Mouse (Mus musculus): ENCODE measurements around the gene Zc3h10. TPM values are rescaled to one million over a fixed set of nuclear protein-coding genes. Genes with fewer than 3 reads are reported as not detected.
"Not testable (repeated sequence)": the region's sequence is repeated elsewhere in the genome, so short reads cannot be mapped to it uniquely, and the experiment has no call there.

Gene Zc3h10
- polyA plus RNA-seq, 1 experiment from 2014 or later, result 16.6 TPM

DNA sequence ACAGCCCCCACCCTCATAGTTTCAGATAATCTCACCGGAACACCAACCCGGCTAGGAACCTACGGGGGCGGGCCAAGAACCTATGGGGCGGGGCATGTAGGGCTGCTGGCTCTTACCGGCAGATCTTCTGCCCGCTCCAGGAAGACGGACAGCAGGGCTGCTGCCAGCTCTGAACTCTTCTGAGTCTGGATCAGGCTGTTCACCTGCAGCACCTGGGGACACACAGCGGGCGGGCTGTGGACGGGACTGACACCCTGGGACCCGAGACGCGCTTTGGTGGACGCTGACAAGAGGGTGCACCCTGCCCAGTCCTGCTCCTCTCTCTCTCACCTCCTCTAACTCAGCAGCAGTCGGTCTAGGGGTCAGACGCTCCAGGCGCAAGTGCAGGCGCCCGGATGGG lies 31.5 kb downstream of the Zc3h10 start:
- Histone ChIP-seq H3K27ac (ENCODE audit: low read length) (no peak overlapping the region), H3K4me1 (ENCODE audit: insufficient read depth, low read length) (peaks cover 7% of the 10 kb centered on the region; the same call in 1 of the 2 replicates), H3K9ac (replicated peaks; ENCODE audit: low read length) (0 out of 2 replicates have a peak overlapping the region, but pooled peaks have one; percentile 44), H3K27me3 (ENCODE audit: insufficient read depth, low read length) (peaks cover 3% of the 10 kb centered on the region; the same call in 1 of the 2 replicates), H3K4me3 (ENCODE audit: low read length) (peak overlapping the region; percentile 6; the same call in 1 of the 2 replicates), H3K36me3 (ENCODE audit: insufficient read depth, low read length) (peaks cover 27% of the 10 kb centered on the region; the same call in 1 of the 2 replicates), H3K4me2 (replicated peaks; ENCODE audit: low read depth, low read length) (peak overlapping the region; percentile 35), H3K9me3 (ENCODE audit: low read length) (no peaks in the 10 kb centered on the region)
- 0 out of 2 replicates have a peak, but pooled peaks have one; percentile 12 for ATAC-seq (ENCODE audit: low FRiP score, low TSS enrichment)
- 26% methylated on average over 20 of the region's 20 CpGs for WGBS

- H3K4me2 ChIP-seq (replicated peaks; ENCODE audit: low read depth, low read length), result no peak overlapping the region
- H3K36me3 ChIP-seq (ENCODE audit: insufficient read depth, low read length), result peaks cover 22% of the 10 kb centered on the region; the same call in 1 of the 2 replicates
- no peaks in the 10 kb centered on the region for H3K9me3 ChIP-seq (ENCODE audit: low read length)
- peaks cover 7% of the 10 kb centered on the region; the same call in 1 of the 2 replicates for H3K4me1 ChIP-seq (ENCODE audit: insufficient read depth, low read length)
- WGBS, result 84% methylated on average over 4 of the region's 4 CpGs
- H3K27me3 ChIP-seq (ENCODE audit: insufficient read depth, low read length), result peaks cover 3% of the 10 kb centered on the region; the same call in 1 of the 2 replicates
- H3K27ac ChIP-seq (ENCODE audit: low read length), result no peak overlapping the region
- ATAC-seq (ENCODE audit: low FRiP score, low TSS enrichment), result no peak
- H3K9ac ChIP-seq (replicated peaks; ENCODE audit: low read length), result no peak overlapping the region
- H3K4me3 ChIP-seq (ENCODE audit: low read length), result no peak overlapping the region
Measured at GRCm38 (mm10) chr10:128515044-128515443, 32.5 kb downstream of the Zc3h10 start.

DNA sequence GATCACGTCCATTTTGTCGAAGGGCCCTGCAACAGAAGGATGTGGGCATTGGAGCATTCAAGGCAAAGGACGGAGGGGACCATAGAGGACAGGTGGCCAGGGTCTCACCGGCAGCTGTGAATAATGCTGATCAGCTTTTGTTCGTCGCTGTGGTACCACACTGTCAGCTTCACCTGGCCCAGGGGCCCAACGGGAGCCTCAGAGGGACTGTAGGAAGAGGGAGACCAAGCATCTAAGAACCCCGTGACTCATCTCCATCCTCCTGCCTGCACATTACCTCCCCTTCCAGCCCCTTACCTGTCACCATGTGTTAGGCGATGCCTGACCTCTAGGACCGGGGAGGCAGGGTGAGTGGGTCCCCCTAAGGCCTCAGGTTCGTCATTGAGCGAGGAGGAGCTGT lies 35.8 kb downstream of the Zc3h10 start:
- Histone ChIP-seq H3K4me2 (replicated peaks; ENCODE audit: low read depth, low read length) (no peak overlapping the region), H3K4me3 (ENCODE audit: low read length) (no peak overlapping the region), H3K27me3 (ENCODE audit: insufficient read depth, low read length) (no peaks in the 10 kb centered on the region), H3K4me1 (ENCODE audit: insufficient read depth, low read length) (peaks cover under 1% of the 10 kb centered on the region; the same call in 1 of the 2 replicates), H3K9ac (replicated peaks; ENCODE audit: low read length) (no peak overlapping the region), H3K36me3 (ENCODE audit: insufficient read depth, low read length) (peaks cover 11% of the 10 kb centered on the region; the same call in 1 of the 2 replicates), H3K9me3 (ENCODE audit: low read length) (no peaks in the 10 kb centered on the region), H3K27ac (ENCODE audit: low read length) (no peak overlapping the region)
- ATAC-seq (ENCODE audit: low FRiP score, low TSS enrichment), result no peak
- 87% methylated on average over 12 of the region's 12 CpGs for WGBS

- 77% methylated on average over 9 of the region's 9 CpGs for WGBS
- Histone ChIP-seq H3K9ac (replicated peaks; ENCODE audit: low read length) (no peak overlapping the region), H3K4me3 (ENCODE audit: low read length) (no peak overlapping the region), H3K9me3 (ENCODE audit: low read length) (no peaks in the 10 kb centered on the region), H3K27me3 (ENCODE audit: insufficient read depth, low read length) (no peaks in the 10 kb centered on the region), H3K4me1 (ENCODE audit: insufficient read depth, low read length) (no peaks in the 10 kb centered on the region), H3K4me2 (replicated peaks; ENCODE audit: low read depth, low read length) (no peak overlapping the region), H3K27ac (ENCODE audit: low read length) (no peak overlapping the region), H3K36me3 (ENCODE audit: insufficient read depth, low read length) (peaks cover 11% of the 10 kb centered on the region; the same call in 1 of the 2 replicates)
- ATAC-seq (ENCODE audit: low FRiP score, low TSS enrichment), result no peak
Measured at GRCm38 (mm10) chr10:128511189-128511588, 36.4 kb downstream of the Zc3h10 start.

- Histone ChIP-seq H3K4me2 (replicated peaks; ENCODE audit: low read depth, low read length) (no peak overlapping the region), H3K27ac (ENCODE audit: low read length) (no peak overlapping the region), H3K9ac (replicated peaks; ENCODE audit: low read length) (no peak overlapping the region), H3K4me1 (ENCODE audit: insufficient read depth, low read length) (no peaks in the 10 kb centered on the region), H3K9me3 (ENCODE audit: low read length) (no peaks in the 10 kb centered on the region), H3K27me3 (ENCODE audit: insufficient read depth, low read length) (no peaks in the 10 kb centered on the region), H3K4me3 (ENCODE audit: low read length) (no peak overlapping the region), H3K36me3 (ENCODE audit: insufficient read depth, low read length) (peaks cover 11% of the 10 kb centered on the region; the same call in 1 of the 2 replicates)
- ATAC-seq (ENCODE audit: low FRiP score, low TSS enrichment), result no peak
- 85% methylated on average over 11 of the region's 11 CpGs for WGBS
Measured at GRCm38 (mm10) chr10:128510301-128510700, 37.3 kb downstream of the Zc3h10 start.

- no peak overlapping the region for H3K4me2 ChIP-seq (replicated peaks; ENCODE audit: low read depth, low read length)
- no peak overlapping the region for H3K4me3 ChIP-seq (ENCODE audit: low read length)
- H3K9me3 ChIP-seq (ENCODE audit: low read length), result no peaks in the 10 kb centered on the region
- peaks cover 11% of the 10 kb centered on the region; the same call in 1 of the 2 replicates for H3K36me3 ChIP-seq (ENCODE audit: insufficient read depth, low read length)
- H3K27ac ChIP-seq (ENCODE audit: low read length), result no peak overlapping the region
- WGBS, result 57% methylated on average over 4 of the region's 4 CpGs
- ATAC-seq (ENCODE audit: low FRiP score, low TSS enrichment), result no peak
- no peak overlapping the region for H3K9ac ChIP-seq (replicated peaks; ENCODE audit: low read length)
- no peaks in the 10 kb centered on the region for H3K27me3 ChIP-seq (ENCODE audit: insufficient read depth, low read length)
- H3K4me1 ChIP-seq (ENCODE audit: insufficient read depth, low read length), result peaks cover 4% of the 10 kb centered on the region; the same call in 1 of the 2 replicates
Measured at GRCm38 (mm10) chr10:128509831-128510230, 37.7 kb downstream of the Zc3h10 start.

- Histone ChIP-seq H3K4me3 (ENCODE audit: low read length) (no peak overlapping the region), H3K4me1 (ENCODE audit: insufficient read depth, low read length) (peaks cover 5% of the 10 kb centered on the region; the same call in 1 of the 2 replicates), H3K36me3 (ENCODE audit: insufficient read depth, low read length) (peaks cover 11% of the 10 kb centered on the region; the same call in 1 of the 2 replicates), H3K27me3 (ENCODE audit: insufficient read depth, low read length) (no peaks in the 10 kb centered on the region), H3K27ac (ENCODE audit: low read length) (no peak overlapping the region), H3K4me2 (replicated peaks; ENCODE audit: low read depth, low read length) (no peak overlapping the region), H3K9me3 (ENCODE audit: low read length) (no peaks in the 10 kb centered on the region), H3K9ac (replicated peaks; ENCODE audit: low read length) (no peak overlapping the region)
- no peak for ATAC-seq (ENCODE audit: low FRiP score, low TSS enrichment)
- 86% methylated on average over 9 of the region's 9 CpGs for WGBS
Measured at GRCm38 (mm10) chr10:128509203-128509602, 38.4 kb downstream of the Zc3h10 start.

DNA sequence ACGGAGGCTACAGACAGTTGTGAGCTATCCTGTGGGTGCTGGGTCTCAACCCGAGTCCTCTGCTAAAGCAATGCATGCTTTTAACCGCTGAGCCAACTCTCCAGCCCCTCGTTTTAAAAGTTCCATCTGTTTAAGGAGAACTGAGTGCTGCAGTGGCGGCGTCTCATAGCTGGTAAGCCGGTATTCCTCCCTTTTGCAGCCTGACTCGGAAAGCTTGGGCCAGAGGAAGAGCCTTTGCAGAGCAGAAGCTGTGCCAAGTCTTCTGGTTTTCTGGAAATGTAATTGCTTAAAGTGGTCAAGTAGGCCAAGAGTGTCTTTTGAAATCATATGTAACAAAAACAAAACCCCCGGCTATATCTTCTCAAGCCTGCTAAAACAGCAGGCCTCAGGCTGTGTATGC lies 39.3 kb downstream of the Zc3h10 start:
- Histone ChIP-seq H3K36me3 (ENCODE audit: insufficient read depth, low read length) (peaks cover 11% of the 10 kb centered on the region; the same call in 1 of the 2 replicates), H3K4me3 (ENCODE audit: low read length) (no peak overlapping the region), H3K4me1 (ENCODE audit: insufficient read depth, low read length) (peaks cover 7% of the 10 kb centered on the region; the same call in 1 of the 2 replicates), H3K27me3 (ENCODE audit: insufficient read depth, low read length) (no peaks in the 10 kb centered on the region), H3K9me3 (ENCODE audit: low read length) (no peaks in the 10 kb centered on the region), H3K4me2 (replicated peaks; ENCODE audit: low read depth, low read length) (no peak overlapping the region), H3K27ac (ENCODE audit: low read length) (no peak overlapping the region), H3K9ac (replicated peaks; ENCODE audit: low read length) (no peak overlapping the region)
- WGBS, result 66% methylated on average over 9 of the region's 9 CpGs
- ATAC-seq (ENCODE audit: low FRiP score, low TSS enrichment), result no peak

DNA sequence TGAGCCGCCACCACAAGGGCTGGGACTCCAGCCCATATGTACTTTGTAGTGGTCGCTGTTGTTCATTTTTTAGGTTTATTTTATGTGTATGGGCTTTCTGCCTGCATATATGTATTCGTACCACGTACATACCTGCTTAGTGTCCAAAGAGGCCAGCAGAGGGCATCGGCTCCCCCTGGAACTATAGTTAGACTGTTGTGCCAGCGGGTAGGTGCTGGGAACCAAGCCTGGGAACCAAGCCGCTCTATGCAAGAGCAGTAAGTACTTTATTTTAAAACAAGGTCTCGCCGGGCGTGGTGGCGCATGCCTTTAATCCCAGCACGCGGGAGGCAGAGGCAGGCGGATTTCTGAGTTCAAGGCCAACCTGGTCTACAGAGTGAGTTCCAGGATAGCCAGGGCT lies 41.6 kb downstream of the Zc3h10 start:
- 98% methylated on average over 14 of the region's 14 CpGs for WGBS
- no peak overlapping the region for H3K27ac ChIP-seq (ENCODE audit: low read length)
- H3K4me2 ChIP-seq (replicated peaks; ENCODE audit: low read depth, low read length), result no peak overlapping the region
- no peaks in the 10 kb centered on the region for H3K36me3 ChIP-seq (ENCODE audit: insufficient read depth, low read length)
- H3K9me3 ChIP-seq (ENCODE audit: low read length), result no peaks in the 10 kb centered on the region
- ATAC-seq (ENCODE audit: low FRiP score, low TSS enrichment), result no peak
- H3K4me3 ChIP-seq (ENCODE audit: low read length), result no peak overlapping the region
- peaks cover 7% of the 10 kb centered on the region; the same call in 1 of the 2 replicates for H3K4me1 ChIP-seq (ENCODE audit: insufficient read depth, low read length)
- no peak overlapping the region for H3K9ac ChIP-seq (replicated peaks; ENCODE audit: low read length)
- H3K27me3 ChIP-seq (ENCODE audit: insufficient read depth, low read length), result no peaks in the 10 kb centered on the region

DNA sequence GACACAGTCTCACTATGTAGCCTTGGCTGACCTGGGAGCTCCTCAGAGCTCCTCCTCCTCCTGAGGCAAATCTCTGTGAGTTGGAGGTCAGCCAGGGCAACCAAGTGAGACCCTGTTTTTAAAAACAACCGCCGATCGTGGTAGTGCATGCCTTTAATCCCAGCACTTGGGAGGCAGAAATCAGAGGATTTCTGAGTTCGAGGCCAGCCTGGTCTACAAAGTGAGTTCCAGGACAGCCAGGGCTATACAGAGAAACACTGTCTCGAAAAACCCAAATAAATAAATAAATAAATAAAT lies 42.3 kb downstream of the Zc3h10 start:
- H3K4me2 ChIP-seq (replicated peaks; ENCODE audit: low read depth, low read length); ATAC-seq (ENCODE audit: low FRiP score, low TSS enrichment); H3K27me3 ChIP-seq (ENCODE audit: insufficient read depth, low read length); H3K4me3 ChIP-seq (ENCODE audit: low read length); H3K9me3 ChIP-seq (ENCODE audit: low read length); H3K9ac ChIP-seq (replicated peaks; ENCODE audit: low read length); H3K27ac ChIP-seq (ENCODE audit: low read length); H3K4me1 ChIP-seq (ENCODE audit: insufficient read depth, low read length); H3K36me3 ChIP-seq (ENCODE audit: insufficient read depth, low read length): not testable (repeated sequence)
- WGBS, result 73% methylated on average over 5 of the region's 5 CpGs

All from kidney, embryonic 16.5 days (tissue).